Mouse (Mus musculus) liver, embryonic 12.5 days (tissue): Measurements from ENCODE around the gene Mtch1. TPM values are rescaled to one million over a fixed set of nuclear protein-coding genes. Genes with fewer than 3 reads are reported as not detected.

Experiments used
- polyA plus RNA-seq: library from polyadenylated mRNA; unstranded; fragments of >200 nt; fragmentation: Nextera tagmentation; extraction: Ambion mirVana; gene quantifications from 2 replicates; pipeline ENCODE4 v1.2.1, GENCODE M21; 2016

The Mtch1 gene
- polyA plus RNA-seq, 1 experiment from 2014 or later: 107 TPM

Other genes starting within 250 kb of the Mtch1 start
- 5.0 and 5.4 TPM in 2 replicates for gene Rab44, start 233.8 kb downstream of the Mtch1 start, polyA plus RNA-seq
- 0.18 and 0.33 TPM in 2 replicates for gene Cpne5, start 109.8 kb downstream of the Mtch1 start, polyA plus RNA-seq
- gene Ppil1, start 83.7 kb downstream of the Mtch1 start, polyA plus RNA-seq: 123 and 126 TPM in 2 replicates
- 51.5 and 54.6 TPM in 2 replicates for gene BC004004, start 79.1 kb downstream of the Mtch1 start, polyA plus RNA-seq
- gene Pi16, start 30.3 kb downstream of the Mtch1 start, polyA plus RNA-seq: 0.37 and 0.59 TPM in 2 replicates
- 5.1 and 5.9 TPM in 2 replicates for gene Fgd2, start 13.0 kb upstream of the Mtch1 start, polyA plus RNA-seq
- gene Pim1, start 142.8 kb upstream of the Mtch1 start, polyA plus RNA-seq: 112 and 114 TPM in 2 replicates
- not detected in 2 replicates for gene Gm17657, start 201.7 kb upstream of the Mtch1 start, polyA plus RNA-seq
- gene Tbc1d22b, start 201.9 kb upstream of the Mtch1 start, polyA plus RNA-seq: 7.4 and 7.9 TPM in 2 replicates
- 0.67 and 0.68 TPM in 2 replicates for gene Tmem217, start 204.5 kb upstream of the Mtch1 start, polyA plus RNA-seq